21 mouse cellular contexts compared by ENCODE assay signal in genomic region chr17:31941616-31942015, GRCm38 (mm10).
A peak's percentile ranks its signal among the peaks of the same experiment; 100 is the strongest.
DNase-seq lines count a peak whose midpoint lies in the region; ATAC-seq lines count a peak whose summit lies in the region.
"Had no signal": no experiment of that assay in that cellular context is flagged by ENCODE, and none has a peak within 500 bp of the region (broad histone marks: within the 10 kb centered on the region; RNA-seq: fewer than 3 reads in every experiment).

No protein-coding gene starts in this region.

- H3K27ac ChIP-seq in lung, embryonic 15.5 days = peak overlapping the region; percentile 14; the same call in 1 of the 2 replicates
- peak overlapping the region; percentile 98 for H3K27ac ChIP-seq in brown adipose tissue, adult 24 weeks (replicated peaks; ENCODE audit: low read depth, low read length)
- H3K27ac ChIP-seq: forebrain, embryonic 10.5 days; hindbrain, embryonic 15.5 days; liver, embryonic 12.5 days; midbrain, embryonic 12.5 days; stomach, embryonic 15.5 days had no signal

- peak; percentile 3 for DNase-seq in adrenal gland, postnatal 14 days
- DNase-seq in adrenal gland, adult 18-20 months (ENCODE audit: low spot score in 2 of 2) = no peak
- peak; percentile 11 for DNase-seq in heart, postnatal 4 days
- no peak for DNase-seq in heart, adult 18-20 months
- no peak for DNase-seq in lung, postnatal 36 days
- DNase-seq: cerebellum, postnatal 10 days; gastrocnemius, postnatal 10 days; kidney, adult 11 months; left cerebral cortex, postnatal 4 days; right cerebral cortex, postnatal 14 days; thymus, postnatal 14 days had no signal

- H3K4me3 ChIP-seq in lung, embryonic 15.5 days = no peak overlapping the region
- H3K4me3 ChIP-seq in brown adipose tissue, adult 24 weeks (ENCODE audit: insufficient read depth, low read depth, low read length) = no peak overlapping the region
- H3K4me3 ChIP-seq: forebrain, embryonic 10.5 days; hindbrain, embryonic 15.5 days; liver, embryonic 12.5 days; midbrain, embryonic 12.5 days; stomach, embryonic 15.5 days had no signal

- no peaks in the 10 kb centered on the region for H3K27me3 ChIP-seq in lung, embryonic 15.5 days
- H3K27me3 ChIP-seq: hindbrain, embryonic 15.5 days; liver, embryonic 12.5 days; midbrain, embryonic 12.5 days; stomach, embryonic 15.5 days had no signal

- H3K36me3 ChIP-seq in lung, embryonic 15.5 days = no peaks in the 10 kb centered on the region
- H3K36me3 ChIP-seq: forebrain, embryonic 10.5 days; G1E; hindbrain, embryonic 15.5 days; liver, embryonic 12.5 days; midbrain, embryonic 12.5 days; stomach, embryonic 15.5 days had no signal

- H3K4me1 ChIP-seq in lung, embryonic 15.5 days = peaks cover 70% of the 10 kb centered on the region
- H3K4me1 ChIP-seq in brown adipose tissue, adult 24 weeks (ENCODE audit: control insufficient read depth, insufficient read depth, insufficient read length, low read length) = peaks cover 50% of the 10 kb centered on the region
- H3K4me1 ChIP-seq: hindbrain, embryonic 15.5 days; midbrain, embryonic 12.5 days had no signal

- ATAC-seq in lung, embryonic 15.5 days (ENCODE audit: borderline replicate concordance, extremely low read depth, low FRiP score, low TSS enrichment) = no peak
- ATAC-seq in erythroid progenitor cell, adult 5-6 weeks (replicated peaks; ENCODE audit: low FRiP score, poor library complexity, severe bottlenecking) = no peak
- ATAC-seq: CD4-positive, CD25-positive, alpha-beta regulatory T cell, adult 4 months; liver, embryonic 12.5 days had no signal

- H3K4me2 ChIP-seq in lung, embryonic 15.5 days = no peak overlapping the region
- H3K4me2 ChIP-seq: hindbrain, embryonic 15.5 days; liver, embryonic 12.5 days; midbrain, embryonic 12.5 days; stomach, embryonic 15.5 days had no signal

- no peak overlapping the region for H3K9ac ChIP-seq in lung, embryonic 15.5 days
- H3K9ac ChIP-seq: hindbrain, embryonic 15.5 days; liver, embryonic 12.5 days; midbrain, embryonic 12.5 days; stomach, embryonic 15.5 days had no signal

- no peaks in the 10 kb centered on the region for H3K9me3 ChIP-seq in lung, embryonic 15.5 days
- H3K9me3 ChIP-seq: forebrain, embryonic 10.5 days; G1E; hindbrain, embryonic 15.5 days; liver, embryonic 12.5 days; midbrain, embryonic 12.5 days; stomach, embryonic 15.5 days had no signal

- WGBS in lung, embryonic 15.5 days = 54% methylated on average over 4 of the region's 4 CpGs

Comparison
In these comparisons a context has a peak if more than half of its experiments do, and no peak if none do; other contexts are left out.
1. DNase-seq: peak in adrenal gland, postnatal 14 days (single experiment) and heart, postnatal 4 days (single experiment); none in adrenal gland, adult 18-20 months (0 of 2), heart, adult 18-20 months (0 of 2) and lung, postnatal 36 days (single experiment).